Mouse (Mus musculus): ENCODE measurements around the gene AC170998.1.
"Not testable (repeated sequence)": the region's sequence is repeated elsewhere in the genome, so short reads cannot be mapped to it uniquely, and the experiment has no call there.

The AC170998.1 gene

DNA sequence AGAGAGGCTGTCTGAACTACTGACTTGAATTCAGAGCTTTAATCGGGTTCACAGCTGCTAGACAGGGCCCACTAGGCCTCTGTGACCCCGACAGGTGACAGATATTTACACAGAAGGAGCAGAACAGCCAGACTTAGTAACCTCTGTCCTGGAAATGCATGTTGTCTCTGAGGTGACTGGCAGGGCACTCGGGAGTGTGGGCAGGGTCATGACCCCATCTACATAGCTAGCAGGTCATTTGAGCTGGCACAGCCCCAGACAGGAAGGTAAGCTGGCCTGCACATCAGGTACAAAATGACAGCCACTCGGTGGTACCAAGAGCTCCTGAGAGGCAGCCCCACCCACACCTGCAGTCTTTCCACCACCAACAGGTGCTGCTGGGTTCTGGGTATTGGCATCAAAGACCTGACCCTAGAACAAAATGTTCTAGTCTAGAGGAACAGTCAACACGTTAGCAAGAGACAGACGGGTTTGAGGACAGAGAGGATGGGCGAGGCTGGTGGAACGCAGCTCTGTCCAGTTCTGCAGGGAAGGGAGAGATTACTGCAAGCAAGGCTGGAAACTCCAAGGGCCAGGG lies 34.9 kb downstream of the AC170998.1 start:
- DNase-seq (ENCODE audit: low spot score in 2 of 2), result no peak

GRCm38 (mm10) chr17:28761871-28762270 lies 36.0 kb downstream of the AC170998.1 start:
- peak; percentile 51 to 67 for DNase-seq (ENCODE audit: low spot score in 2 of 2)

GRCm38 (mm10) chr17:28766203-28766602 lies 40.3 kb downstream of the AC170998.1 start:
- no peak for DNase-seq (ENCODE audit: low spot score in 2 of 2)

GRCm38 (mm10) chr17:28766781-28767515 lies 41.1 kb downstream of the AC170998.1 start:
- no peak for DNase-seq (ENCODE audit: low spot score in 2 of 2)

DNA sequence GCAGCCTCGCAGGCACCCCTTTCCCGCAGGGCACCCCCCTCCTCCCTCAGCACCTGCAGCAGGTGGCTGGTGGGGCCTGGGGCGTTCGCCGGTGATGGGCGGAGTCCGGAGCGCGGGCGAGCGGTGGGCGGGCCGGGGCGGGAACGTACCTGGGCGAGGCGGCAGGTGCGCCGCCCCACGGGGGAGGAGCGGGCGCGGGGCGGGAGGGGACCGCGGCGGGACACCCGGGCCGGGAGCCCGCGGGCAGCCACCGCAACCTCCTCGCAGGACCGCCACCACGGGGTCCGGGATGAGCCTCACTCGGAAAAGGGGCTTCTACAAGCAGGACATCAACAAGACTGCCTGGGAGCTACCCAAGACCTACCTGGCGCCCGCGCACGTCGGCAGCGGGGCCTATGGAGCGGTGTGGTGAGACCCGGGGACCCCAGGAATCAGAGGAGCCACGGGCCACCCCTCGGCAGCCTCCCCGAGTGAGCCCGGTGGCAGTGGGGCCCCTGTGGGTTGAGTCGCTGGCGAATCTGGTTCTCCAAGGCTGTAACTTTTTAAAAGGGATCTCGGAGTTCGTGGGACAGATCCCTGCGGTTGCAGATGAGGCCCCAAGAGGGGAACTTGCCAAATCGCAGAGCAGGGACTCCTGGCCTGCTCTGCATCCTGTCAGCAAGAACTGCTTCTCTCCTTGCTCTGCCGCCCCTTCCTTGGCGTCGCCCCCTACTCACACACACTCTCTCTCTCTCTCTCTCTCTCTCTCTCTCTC lies 43.4 kb downstream of the AC170998.1 start, which contains the start of gene Mapk13:
Gene Mapk13 (plus strand): TSS at position 177 of the 754 bp plus-strand sequence.
- no peak for DNase-seq (ENCODE audit: low spot score in 2 of 2)

DNA sequence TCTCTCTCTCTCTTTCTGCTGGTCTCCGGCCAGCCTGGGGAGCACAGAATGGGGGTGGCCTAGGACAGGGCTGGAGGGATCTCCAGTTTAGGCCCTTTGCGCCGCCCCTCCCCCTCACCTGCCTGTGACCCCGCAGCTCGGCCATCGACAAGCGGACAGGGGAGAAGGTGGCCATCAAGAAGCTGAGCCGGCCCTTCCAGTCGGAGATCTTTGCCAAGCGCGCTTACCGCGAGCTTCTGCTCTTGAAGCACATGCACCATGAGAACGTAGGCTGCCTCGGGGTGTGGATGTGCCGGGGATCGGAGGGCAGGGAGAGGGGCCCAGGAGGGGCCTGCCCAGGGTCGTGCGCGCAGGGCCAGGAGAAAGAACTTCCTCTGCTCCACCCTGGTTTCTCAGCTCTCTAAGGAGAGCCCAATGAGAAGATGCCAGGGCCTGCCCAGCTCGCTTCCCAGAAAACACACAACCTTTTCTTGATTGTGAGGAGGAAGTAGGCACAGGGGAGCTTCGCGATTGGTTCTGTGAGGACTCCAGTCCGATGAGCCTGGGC lies 44.1 kb downstream of the AC170998.1 start:
- no peak for DNase-seq (ENCODE audit: low spot score in 2 of 2)

- DNase-seq (ENCODE audit: low spot score in 2 of 2), result no peak
Observed at GRCm38 (mm10) chr17:28771289-28771688, 45.4 kb downstream of the AC170998.1 start.

GRCm38 (mm10) chr17:28774303-28774702 lies 48.4 kb downstream of the AC170998.1 start:
- not testable (repeated sequence) for DNase-seq (ENCODE audit: low spot score in 2 of 2)

DNA sequence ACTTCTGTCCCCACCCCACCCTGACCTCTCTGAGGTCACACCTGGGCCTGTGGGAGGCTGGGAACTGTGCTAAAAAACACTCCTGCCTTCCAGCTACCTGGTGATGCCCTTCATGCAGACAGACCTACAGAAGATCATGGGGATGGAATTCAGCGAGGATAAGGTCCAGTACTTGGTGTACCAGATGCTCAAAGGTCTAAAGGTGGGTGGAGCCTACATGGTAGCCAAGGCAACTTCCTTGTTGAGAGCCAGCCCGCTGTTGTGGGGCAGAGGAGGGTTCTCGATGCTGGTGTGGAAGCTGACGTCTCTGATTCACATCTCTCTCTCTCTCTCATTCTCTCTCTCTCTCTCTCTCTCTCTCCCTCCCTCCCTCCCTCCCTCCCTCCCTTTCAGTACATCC lies 49.3 kb downstream of the AC170998.1 start:
- DNase-seq (ENCODE audit: low spot score in 2 of 2), result no peak

Measured in heart, adult 9 months (tissue).